Mouse (Mus musculus) E14TG2a.4 (cell line): ENCODE measurements around the gene Prr36.

Source experiments
- CTCF ChIP-seq: conservative IDR thresholded peaks from 2 replicates; pipeline ENCODE4 v1.5.1; 2014; ENCODE audit warnings: low read length
- NANOG ChIP-seq: IDR thresholded peaks from 2 replicates; pipeline ENCODE4 v1.6.1; 2014; ENCODE audit warnings: borderline replicate concordance, low read length, mixed read lengths

GRCm38 (mm10) chr8:4201321-4201720 is 15.9 kb downstream of the Prr36 start:
- TF ChIP-seq CTCF (no peak), NANOG (no peak)
